Mouse (Mus musculus): ENCODE measurements at regions not wholly inside any gene's neighbourhood (a gene's known extent, or its start where the extent isn't known, plus 50 kb on each side); places are given as distances from the start of the nearest gene placed in this dataset.

- Histone ChIP-seq H3K4me3 (ENCODE audit: low read depth, low read length) (no peak overlapping the region), H3K4me2 (ENCODE audit: low read depth, low read length, poor library complexity, severe bottlenecking) (no peak overlapping the region), H3K27ac (ENCODE audit: low read depth, low read length) (no peak overlapping the region), H3K4me1 (ENCODE audit: insufficient read depth, low read length) (no peaks in the 10 kb centered on the region), H3K9me3 (ENCODE audit: low read length) (no peaks in the 10 kb centered on the region), H3K27me3 (ENCODE audit: insufficient read depth, low read length) (no peaks in the 10 kb centered on the region), H3K9ac (replicated peaks; ENCODE audit: low read length, poor library complexity, severe bottlenecking) (no peak overlapping the region), H3K36me3 (ENCODE audit: insufficient read depth, low read length) (no peaks in the 10 kb centered on the region)
- WGBS = 93% methylated on average over 2 of the region's 2 CpGs
- no peak for ATAC-seq (ENCODE audit: low FRiP score)
- TF ChIP-seq CTCF (IDR thresholded peaks at IDR 0.05) = no peak
- DNase-seq (ENCODE audit: low spot score) = no peak
Observed at GRCm38 (mm10) chr9:94199864-94200263, 338.0 kb downstream of the 1190002N15Rik start.

GRCm38 (mm10) chr9:94191083-94191482 lies 346.8 kb downstream of the 1190002N15Rik start:
- Histone ChIP-seq H3K27ac (ENCODE audit: low read depth, low read length) (no peak overlapping the region), H3K4me2 (ENCODE audit: low read depth, low read length, poor library complexity, severe bottlenecking) (no peak overlapping the region), H3K4me3 (ENCODE audit: low read depth, low read length) (no peak overlapping the region), H3K36me3 (ENCODE audit: insufficient read depth, low read length) (no peaks in the 10 kb centered on the region), H3K27me3 (ENCODE audit: insufficient read depth, low read length) (no peaks in the 10 kb centered on the region), H3K9me3 (ENCODE audit: low read length) (no peaks in the 10 kb centered on the region), H3K4me1 (ENCODE audit: insufficient read depth, low read length) (no peaks in the 10 kb centered on the region), H3K9ac (replicated peaks; ENCODE audit: low read length, poor library complexity, severe bottlenecking) (no peak overlapping the region)
- ATAC-seq (ENCODE audit: low FRiP score) = no peak
- no peak for DNase-seq (ENCODE audit: low spot score)
- 28% methylated on average over 3 of the region's 3 CpGs for WGBS
- TF ChIP-seq CTCF (IDR thresholded peaks at IDR 0.05) = no peak

GRCm38 (mm10) chr9:94189872-94190800 lies 347.7 kb downstream of the 1190002N15Rik start:
- DNase-seq (ENCODE audit: low spot score) (no peak), ATAC-seq (ENCODE audit: low FRiP score) (no peak)
- 45% methylated on average over 2 of the region's 2 CpGs for WGBS
- no peak overlapping the region for H3K4me3 ChIP-seq (ENCODE audit: low read depth, low read length)
- H3K9me3 ChIP-seq (ENCODE audit: low read length) = no peaks in the 10 kb centered on the region
- no peaks in the 10 kb centered on the region for H3K27me3 ChIP-seq (ENCODE audit: insufficient read depth, low read length)
- H3K36me3 ChIP-seq (ENCODE audit: insufficient read depth, low read length) = no peaks in the 10 kb centered on the region
- H3K9ac ChIP-seq (replicated peaks; ENCODE audit: low read length, poor library complexity, severe bottlenecking) = no peak overlapping the region
- H3K4me2 ChIP-seq (ENCODE audit: low read depth, low read length, poor library complexity, severe bottlenecking) = no peak overlapping the region
- 0 out of 2 replicates have a peak overlapping the region, but pooled peaks have one; percentile 32 for H3K27ac ChIP-seq (ENCODE audit: low read depth, low read length)
- H3K4me1 ChIP-seq (ENCODE audit: insufficient read depth, low read length) = no peaks in the 10 kb centered on the region
- no peak for TF ChIP-seq CTCF (IDR thresholded peaks at IDR 0.05)

GRCm38 (mm10) chr9:94188124-94188523 lies 349.8 kb downstream of the 1190002N15Rik start:
- Histone ChIP-seq H3K9me3 (ENCODE audit: low read length) (no peaks in the 10 kb centered on the region), H3K4me2 (ENCODE audit: low read depth, low read length, poor library complexity, severe bottlenecking) (no peak overlapping the region), H3K4me1 (ENCODE audit: insufficient read depth, low read length) (no peaks in the 10 kb centered on the region), H3K27me3 (ENCODE audit: insufficient read depth, low read length) (no peaks in the 10 kb centered on the region), H3K27ac (ENCODE audit: low read depth, low read length) (no peak overlapping the region), H3K4me3 (ENCODE audit: low read depth, low read length) (no peak overlapping the region), H3K36me3 (ENCODE audit: insufficient read depth, low read length) (no peaks in the 10 kb centered on the region), H3K9ac (replicated peaks; ENCODE audit: low read length, poor library complexity, severe bottlenecking) (no peak overlapping the region)
- no peak for TF ChIP-seq CTCF (IDR thresholded peaks at IDR 0.05)
- ATAC-seq (ENCODE audit: low FRiP score) (no peak), DNase-seq (ENCODE audit: low spot score) (no peak)

DNA sequence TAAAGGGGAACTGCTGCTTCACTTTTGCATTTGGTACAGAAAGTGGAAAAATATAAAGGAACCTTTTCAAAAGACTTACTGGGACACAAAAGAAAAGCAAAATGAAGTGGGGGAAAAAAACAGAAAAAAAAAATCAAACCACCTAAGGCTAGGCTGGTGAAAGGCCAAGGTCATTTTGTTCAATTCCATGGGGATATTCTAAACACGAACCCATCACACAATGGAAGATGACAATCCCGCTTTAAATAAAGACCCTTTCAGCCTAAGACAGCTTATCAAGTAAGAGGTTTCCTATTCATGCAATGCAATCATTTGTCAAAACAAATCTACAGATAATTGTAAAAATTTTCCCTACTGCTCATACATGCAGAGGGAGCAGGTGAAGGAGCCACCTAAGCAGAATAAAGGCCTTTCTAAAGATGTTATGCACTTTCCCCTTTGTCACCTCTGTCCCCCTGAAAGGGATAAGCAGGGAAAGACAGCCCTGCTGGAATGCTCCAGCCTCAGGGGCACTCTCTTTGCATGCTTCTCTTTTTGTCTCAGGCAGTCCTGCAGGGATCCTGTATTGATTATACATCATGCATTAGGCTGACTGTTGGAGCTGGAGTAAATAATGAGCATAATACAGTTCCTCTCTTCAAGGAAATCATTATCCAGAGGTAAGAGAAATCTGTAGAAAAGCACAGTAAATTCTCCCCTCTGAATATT lies 367.8 kb downstream of the 1190002N15Rik start:
- Histone ChIP-seq H3K4me2 (ENCODE audit: low read depth, low read length, poor library complexity, severe bottlenecking) (no peak overlapping the region), H3K9me3 (ENCODE audit: low read length) (no peaks in the 10 kb centered on the region), H3K27ac (ENCODE audit: low read depth, low read length) (no peak overlapping the region), H3K4me3 (ENCODE audit: low read depth, low read length) (no peak overlapping the region), H3K4me1 (ENCODE audit: insufficient read depth, low read length) (no peaks in the 10 kb centered on the region), H3K9ac (replicated peaks; ENCODE audit: low read length, poor library complexity, severe bottlenecking) (no peak overlapping the region), H3K36me3 (ENCODE audit: insufficient read depth, low read length) (no peaks in the 10 kb centered on the region), H3K27me3 (ENCODE audit: insufficient read depth, low read length) (no peaks in the 10 kb centered on the region)
- WGBS = 15% methylated on average over 2 of the region's 2 CpGs
- no peak for TF ChIP-seq CTCF (IDR thresholded peaks at IDR 0.05)
- ATAC-seq (ENCODE audit: low FRiP score) (no peak), DNase-seq (ENCODE audit: low spot score) (no peak)

- Histone ChIP-seq H3K4me2 (ENCODE audit: low read depth, low read length, poor library complexity, severe bottlenecking) (no peak overlapping the region), H3K27ac (ENCODE audit: low read depth, low read length) (no peak overlapping the region), H3K9me3 (ENCODE audit: low read length) (no peaks in the 10 kb centered on the region), H3K36me3 (ENCODE audit: insufficient read depth, low read length) (no peaks in the 10 kb centered on the region), H3K27me3 (ENCODE audit: insufficient read depth, low read length) (no peaks in the 10 kb centered on the region), H3K4me1 (ENCODE audit: insufficient read depth, low read length) (no peaks in the 10 kb centered on the region), H3K4me3 (ENCODE audit: low read depth, low read length) (no peak overlapping the region), H3K9ac (replicated peaks; ENCODE audit: low read length, poor library complexity, severe bottlenecking) (no peak overlapping the region)
- DNase-seq (ENCODE audit: low spot score) (no peak), ATAC-seq (ENCODE audit: low FRiP score) (no peak)
- 94% methylated on average over 1 of the region's 1 CpGs for WGBS
- TF ChIP-seq CTCF (IDR thresholded peaks at IDR 0.05) = no peak
Observed at GRCm38 (mm10) chr9:94163671-94164070, 374.2 kb downstream of the 1190002N15Rik start.

Data from midbrain, postnatal 0 days (tissue).